Mouse (Mus musculus): ENCODE data around the gene Arf6. TPM values are rescaled to one million over a fixed set of nuclear protein-coding genes. Genes with fewer than 3 reads are reported as not detected.

Gene Arf6
- 39.8 and 46.5 TPM in 2 replicates for polyA plus RNA-seq (2012; rRNA removed)

DNA sequence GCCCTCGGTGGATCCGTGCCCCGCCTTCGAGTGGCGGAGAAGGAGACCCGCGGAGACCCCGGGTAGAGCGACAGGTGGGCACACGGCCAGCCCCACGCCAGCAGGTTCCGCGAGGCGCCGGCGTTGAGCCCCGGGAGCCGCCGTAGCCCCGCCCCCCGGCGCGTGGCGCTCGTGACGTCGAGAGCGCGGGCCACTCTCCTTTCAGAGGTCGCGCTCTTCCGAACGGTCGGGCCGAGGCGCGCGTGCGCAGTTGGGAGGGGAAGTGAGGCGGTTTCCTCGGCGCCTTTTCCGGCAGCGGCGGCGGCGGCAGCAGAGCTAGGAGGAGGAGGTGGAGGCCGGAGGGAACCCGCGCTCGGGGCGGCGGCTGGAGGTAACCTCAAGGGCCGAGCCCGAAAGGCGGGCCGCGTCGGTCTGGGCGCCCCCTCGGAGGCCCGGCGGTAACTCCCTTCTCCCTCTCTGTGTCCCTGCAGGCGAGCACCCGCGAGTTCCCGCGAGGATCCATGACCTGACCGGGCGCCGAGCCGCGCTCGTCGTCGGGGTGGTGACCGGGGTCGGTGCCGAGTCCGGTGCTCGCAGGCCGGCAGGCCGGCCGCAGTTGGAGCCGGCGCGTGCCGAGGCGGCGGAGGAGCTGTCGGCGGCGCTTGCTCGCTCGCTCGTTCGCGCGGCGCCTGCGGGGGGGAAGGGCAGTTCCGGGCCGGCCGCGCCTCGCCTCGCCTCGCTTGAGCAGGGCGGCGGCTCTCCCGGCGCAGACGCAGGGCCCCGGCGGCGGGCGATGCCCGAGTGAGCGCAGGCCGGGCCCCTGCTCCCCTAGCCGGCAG, at the start of gene Arf6, which contains the start of gene Gm9887:
TSS of gene Arf6 (plus strand) at position 297 of the 818 bp plus-strand sequence.
TSS of gene Gm9887 (minus strand) at position 605 of the 818 bp plus-strand sequence.

DNA sequence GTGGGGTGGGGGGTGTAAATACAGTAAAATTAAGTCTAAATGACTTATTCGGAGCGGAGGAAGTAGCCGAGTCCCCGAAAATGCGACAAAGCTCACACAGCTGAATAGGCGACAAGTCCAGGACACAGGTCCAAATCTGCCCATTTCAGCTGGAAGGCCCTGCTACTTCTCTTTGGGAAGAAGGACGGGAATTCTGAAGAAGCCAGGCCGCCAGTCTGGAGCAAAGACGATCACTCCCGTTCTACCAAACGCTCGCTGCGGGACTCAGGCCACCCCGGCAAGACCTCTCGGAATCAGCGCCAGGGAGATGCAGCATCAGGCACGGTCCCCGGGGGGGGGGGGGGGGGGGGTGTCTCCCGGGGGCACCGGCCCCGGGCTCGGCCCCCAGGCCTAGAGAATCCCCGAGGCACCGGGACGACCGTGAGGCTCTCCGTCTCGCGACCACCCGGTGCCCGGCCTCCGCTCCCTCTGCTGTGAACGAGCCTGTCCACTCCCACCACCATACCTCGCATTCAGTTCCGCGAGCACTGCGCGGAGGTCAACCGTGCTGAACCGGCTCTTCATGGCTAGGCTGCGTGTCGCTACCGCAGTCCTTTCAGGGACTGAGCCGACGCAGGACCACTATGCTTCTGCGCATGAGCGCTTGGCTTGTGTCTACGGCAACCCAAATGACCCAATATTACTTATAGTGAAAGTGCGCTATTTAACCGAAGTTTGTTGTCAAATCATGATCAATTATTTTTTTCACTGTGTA, 15.2 kb upstream of the Arf6 start, which contains the start of gene Nemf:
TSS of gene Nemf (minus strand) at position 620 of the 754 bp plus-strand sequence.

Other genes with a start within 250 kb of the Arf6 start
- gene Rps29, start 213.0 kb upstream of the Arf6 start, polyA plus RNA-seq (2012; rRNA removed), result 1,487 and 1,680 TPM in 2 replicates
- 11.7 and 13.8 TPM in 2 replicates for gene Lrr1, start 203.3 kb upstream of the Arf6 start, polyA plus RNA-seq (2012; rRNA removed)
- 563 and 595 TPM in 2 replicates for gene Rpl36al, start 188.1 kb upstream of the Arf6 start, polyA plus RNA-seq (2012; rRNA removed)
- gene Mgat2, start 188.0 kb upstream of the Arf6 start, polyA plus RNA-seq (2012; rRNA removed), result 10.3 and 12.5 TPM in 2 replicates
- 5.1 and 6.2 TPM in 2 replicates for gene Gm49383, start 175.0 kb upstream of the Arf6 start, polyA plus RNA-seq (2012; rRNA removed)
- 2.9 and 3.6 TPM in 2 replicates for gene Dnaaf2, start 173.7 kb upstream of the Arf6 start, polyA plus RNA-seq (2012; rRNA removed)
- gene Gm49384, start 167.9 kb upstream of the Arf6 start, polyA plus RNA-seq (2012; rRNA removed), result 7.2 and 8.7 TPM in 2 replicates
- gene Pole2, start 144.0 kb upstream of the Arf6 start, polyA plus RNA-seq (2012; rRNA removed), result 26.3 and 30.3 TPM in 2 replicates
- 0.86 and 1.7 TPM in 2 replicates for gene Klhdc1, start 131.0 kb upstream of the Arf6 start, polyA plus RNA-seq (2012; rRNA removed)
- 41.5 and 47.7 TPM in 2 replicates for gene Klhdc2, start 75.5 kb upstream of the Arf6 start, polyA plus RNA-seq (2012; rRNA removed)
- gene Nemf, start 15.0 kb upstream of the Arf6 start, polyA plus RNA-seq (2012; rRNA removed), result 12.4 and 13.3 TPM in 2 replicates
- 0.15 and 0.16 TPM in 2 replicates for gene Gm9887, start 308 bp downstream of the Arf6 start, polyA plus RNA-seq (2012; rRNA removed)
- gene Vcpkmt, start 210.9 kb downstream of the Arf6 start, polyA plus RNA-seq (2012; rRNA removed), result 7.5 and 7.6 TPM in 2 replicates